Mouse (Mus musculus) forebrain, embryonic 14.5 days (tissue): Measurements from ENCODE around the gene Esrrg. TPM values are rescaled to one million over a fixed set of nuclear protein-coding genes. Genes with fewer than 3 reads are reported as not detected.

Experiments
- ATAC-seq: fragments of 200-750 bp; cut with Nextera tagmentation; 2 replicates; pipeline ENCODE4 v1.8.0; 2017; ENCODE audit warnings: mild to moderate bottlenecking, moderate library complexity
- DNase-seq: peaks from one replicate; pipeline ENCODE4 v3.0.0-alpha.2; 2015; ENCODE audit warnings: low spot score
- H3K27ac ChIP-seq: fragments of 300-500 bp; sonication (generic); 2 replicates; pipeline ENCODE4 v1.5.1; 2014; ENCODE audit warnings: low read depth, mild to moderate bottlenecking, control low read depth, low read length, moderate library complexity
- H3K27me3 ChIP-seq: fragments of 300-500 bp; sonication (generic); replicated peaks from 2 replicates; pipeline ENCODE4 v1.6.1; 2014; ENCODE audit warnings: low read length, control low read depth, mixed read lengths; ENCODE audit not compliant: control insufficient read depth, insufficient read depth
- H3K36me3 ChIP-seq: fragments of 300-500 bp; sonication (generic); 2 replicates; pipeline ENCODE4 v1.6.1; 2014; ENCODE audit warnings: low read length, control low read depth; ENCODE audit not compliant: control insufficient read depth, insufficient read depth
- H3K4me1 ChIP-seq: fragments of 300-500 bp; sonication (generic); 2 replicates; pipeline ENCODE4 v1.6.1; 2014; ENCODE audit warnings: antibody characterized with exemption, low read length, control low read depth; ENCODE audit not compliant: control insufficient read depth, insufficient read depth
- H3K4me2 ChIP-seq: fragments of 300-500 bp; sonication (generic); 2 replicates; pipeline ENCODE4 v1.6.1; 2014; ENCODE audit warnings: mild to moderate bottlenecking, control low read depth, low read length
- H3K4me3 ChIP-seq: fragments of 300-500 bp; sonication (generic); 2 replicates; pipeline ENCODE4 v1.5.1; 2014; ENCODE audit warnings: low read depth, low read length, control low read depth
- H3K9ac ChIP-seq: fragments of 300-500 bp; sonication (generic); 2 replicates; pipeline ENCODE4 v1.6.1; 2014; ENCODE audit warnings: mild to moderate bottlenecking, low read length, control low read depth, moderate library complexity
- H3K9me3 ChIP-seq: fragments of 300-500 bp; sonication (generic); replicated peaks from 2 replicates; pipeline ENCODE4 v1.6.1; 2016; ENCODE audit warnings: low read length, control low read depth, mixed read lengths; ENCODE audit not compliant: control insufficient read depth
- WGBS: fragments of 180-500 bp; shearing (Covaris S2); extraction: QIAGEN DNeasy Blood & Tissue Kit; methylation state at CpG from one replicate; pipeline ENCODE4 v1.1.7; 2014; 5-methylcytosine and 5-hydroxymethylcytosine counted together
- polyA plus RNA-seq: library from polyadenylated mRNA; unstranded; fragments of >200 nt; fragmentation: Nextera tagmentation; extraction: Ambion mirVana; gene quantifications from 2 replicates; pipeline ENCODE4 v1.2.1, GENCODE M21; 2014

The Esrrg gene
- polyA plus RNA-seq: 9.8 and 10.0 TPM in 2 replicates

GRCm38 (mm10) chr1:187608261-187608921 is at the start of gene Esrrg:
Gene Esrrg (plus strand): TSS chr1:187608791.
- H3K27me3 ChIP-seq: peaks cover 77% of the 10 kb centered on the region
- peak within 1 kb of the TSS; percentile 34 for H3K4me3 ChIP-seq
- peak; percentile 14 for DNase-seq
- H3K9me3 ChIP-seq: no peaks in the 10 kb centered on the region
- WGBS: 1% methylated on average over 21 of the region's 21 CpGs
- H3K27ac ChIP-seq: no peak within 1 kb of the TSS
- H3K36me3 ChIP-seq: no peaks in the 10 kb centered on the region
- H3K4me1 ChIP-seq: peaks cover 26% of the 10 kb centered on the region
- H3K9ac ChIP-seq: peak within 1 kb of the TSS; percentile 49
- ATAC-seq: no peak
- peak within 1 kb of the TSS; percentile 71 for H3K4me2 ChIP-seq

GRCm38 (mm10) chr1:187583982-187584381 is 24.6 kb upstream of the Esrrg start:
- Histone ChIP-seq H3K36me3 (no peaks in the 10 kb centered on the region), H3K4me2 (no peak overlapping the region), H3K9ac (no peak overlapping the region), H3K27ac (no peak overlapping the region), H3K4me3 (no peak overlapping the region), H3K27me3 (no peaks in the 10 kb centered on the region), H3K4me1 (no peaks in the 10 kb centered on the region), H3K9me3 (no peaks in the 10 kb centered on the region)
- no peak for DNase-seq
- ATAC-seq: no peak

- ATAC-seq (no peak), DNase-seq (no peak)
- no peaks in the 10 kb centered on the region for H3K36me3 ChIP-seq
- H3K4me3 ChIP-seq: no peak overlapping the region
- H3K9ac ChIP-seq: no peak overlapping the region
- H3K27me3 ChIP-seq: no peaks in the 10 kb centered on the region
- H3K27ac ChIP-seq: no peak overlapping the region
- no peaks in the 10 kb centered on the region for H3K4me1 ChIP-seq
- 92% methylated on average over 8 of the region's 8 CpGs for WGBS
- no peaks in the 10 kb centered on the region for H3K9me3 ChIP-seq
- H3K4me2 ChIP-seq: no peak overlapping the region
Measured at GRCm38 (mm10) chr1:187586541-187587075, 22.0 kb upstream of the Esrrg start.

GRCm38 (mm10) chr1:187602942-187603341 is 5.6 kb upstream of the Esrrg start:
- ATAC-seq: 0 out of 2 replicates have a peak, but pooled peaks have one; percentile 56
- Histone ChIP-seq H3K27me3 (peaks cover 47% of the 10 kb centered on the region), H3K4me3 (no peak overlapping the region), H3K9me3 (no peaks in the 10 kb centered on the region; the same call in 1 of the 2 replicates), H3K9ac (no peak overlapping the region), H3K27ac (no peak overlapping the region), H3K4me2 (no peak overlapping the region), H3K4me1 (peaks cover 22% of the 10 kb centered on the region), H3K36me3 (no peaks in the 10 kb centered on the region)
- WGBS: 47% methylated on average over 2 of the region's 2 CpGs
- peak; percentile 41 for DNase-seq

GRCm38 (mm10) chr1:187604063-187604484 is 4.5 kb upstream of the Esrrg start:
- Histone ChIP-seq H3K27me3 (peaks cover 57% of the 10 kb centered on the region), H3K4me1 (peaks cover 24% of the 10 kb centered on the region), H3K9ac (no peak overlapping the region), H3K27ac (no peak overlapping the region), H3K36me3 (no peaks in the 10 kb centered on the region), H3K9me3 (no peaks in the 10 kb centered on the region; the same call in 1 of the 2 replicates), H3K4me3 (no peak overlapping the region), H3K4me2 (no peak overlapping the region)
- 6% methylated on average over 11 of the region's 11 CpGs for WGBS
- DNase-seq (no peak), ATAC-seq (no peak)

GRCm38 (mm10) chr1:187604691-187605310 is 3.8 kb upstream of the Esrrg start:
- H3K36me3 ChIP-seq: no peaks in the 10 kb centered on the region
- DNase-seq: peak; percentile 29
- H3K9me3 ChIP-seq: no peaks in the 10 kb centered on the region; the same call in 1 of the 2 replicates
- H3K9ac ChIP-seq: no peak overlapping the region
- H3K27me3 ChIP-seq: peaks cover 62% of the 10 kb centered on the region
- peak overlapping the region; percentile 50 for H3K4me2 ChIP-seq
- 5% methylated on average over 24 of the region's 24 CpGs for WGBS
- H3K4me3 ChIP-seq: peak overlapping the region; percentile 24
- no peak for ATAC-seq
- H3K27ac ChIP-seq: no peak overlapping the region
- H3K4me1 ChIP-seq: peaks cover 25% of the 10 kb centered on the region

- peaks cover 70% of the 10 kb centered on the region for H3K27me3 ChIP-seq
- peak overlapping the region; percentile 41; the same call in 1 of the 2 replicates for H3K9ac ChIP-seq
- H3K4me3 ChIP-seq: peak overlapping the region; percentile 24
- no peak overlapping the region for H3K27ac ChIP-seq
- peaks cover 28% of the 10 kb centered on the region for H3K4me1 ChIP-seq
- no peaks in the 10 kb centered on the region; the same call in 1 of the 2 replicates for H3K9me3 ChIP-seq
- WGBS: under 1% methylated on average over 32 of the region's 32 CpGs
- no peaks in the 10 kb centered on the region for H3K36me3 ChIP-seq
- ATAC-seq (peak; percentile 19; the same call in 1 of the 2 replicates), DNase-seq (peak; percentile 64)
- H3K4me2 ChIP-seq: peak overlapping the region; percentile 50
Measured at GRCm38 (mm10) chr1:187605391-187606270, 3.0 kb upstream of the Esrrg start.

GRCm38 (mm10) chr1:187606271-187607040 is 2.1 kb upstream of the Esrrg start:
- peak; percentile 19 for DNase-seq

More at GRCm38 (mm10) chr1:187606271-187607040, 2.1 kb upstream of the Esrrg start:
- Histone ChIP-seq H3K4me2 (0 out of 2 replicates have a peak overlapping the region, but pooled peaks have one; percentile 7), H3K4me1 (peaks cover 28% of the 10 kb centered on the region), H3K9ac (no peak overlapping the region), H3K36me3 (no peaks in the 10 kb centered on the region), H3K27ac (no peak overlapping the region), H3K27me3 (peaks cover 77% of the 10 kb centered on the region), H3K9me3 (no peaks in the 10 kb centered on the region), H3K4me3 (no peak overlapping the region)
- no peak for ATAC-seq
- WGBS: 2% methylated on average over 23 of the region's 23 CpGs
